Mouse (Mus musculus) retina, postnatal 1 day (tissue): ENCODE measurements at regions not wholly inside any gene's neighbourhood (a gene's known extent, or its start where the extent isn't known, plus 50 kb on each side); places are given as distances from the start of the nearest gene placed in this dataset.
A peak's percentile ranks its signal among the peaks of the same experiment; 100 is the strongest.
"Not testable (repeated sequence)": the region's sequence is repeated elsewhere in the genome, so short reads cannot be mapped to it uniquely, and the experiment has no call there.

Experiments
- DNase-seq: peaks from one replicate; pipeline ENCODE4 v3.0.0-alpha.2; 2012

- DNase-seq: not testable (repeated sequence)
Measured at GRCm38 (mm10) chr13:61805300-61805699, 235.4 kb upstream of the Cts3 start.

- DNase-seq: peak; percentile 80
Measured at GRCm38 (mm10) chr13:61804168-61804874, 234.4 kb upstream of the Cts3 start.

GRCm38 (mm10) chr13:61803763-61804162 is 233.8 kb upstream of the Cts3 start:
- not testable (repeated sequence) for DNase-seq

GRCm38 (mm10) chr13:61763457-61763856 is 193.5 kb upstream of the Cts3 start:
- not testable (repeated sequence) for DNase-seq
